Mouse (Mus musculus) G1E (cell line): ENCODE measurements around the gene Cacna1c. TPM values are rescaled to one million over a fixed set of nuclear protein-coding genes. Genes with fewer than 3 reads are reported as not detected.

Experiments
- ATAC-seq: 2 replicates; pipeline ENCODE4 v1.8.0; 2016; ENCODE audit warnings: mild to moderate bottlenecking; ENCODE audit not compliant: insufficient number of reproducible peaks, poor library complexity, low FRiP score, severe bottlenecking; ENCODE audit errors: extremely low read depth
- DNase-seq: peaks from one replicate; pipeline ENCODE4 v3.0.0; 2012; ENCODE audit warnings: low spot score
- H3K27me3 ChIP-seq: 2 replicates; pipeline ENCODE4 v1.6.1; 2012; ENCODE audit warnings: mild to moderate bottlenecking, low read length, inconsistent platforms; ENCODE audit not compliant: insufficient read depth
- H3K36me3 ChIP-seq: replicated peaks from 2 replicates; pipeline ENCODE3; 2012; ENCODE audit warnings: mild to moderate bottlenecking, inconsistent platforms
- H3K4me1 ChIP-seq: 2 replicates; pipeline ENCODE4 v1.6.1; 2012; ENCODE audit warnings: low read depth, low read length, inconsistent platforms, mixed read lengths; ENCODE audit not compliant: insufficient read depth
- H3K4me3 ChIP-seq: 2 replicates; pipeline ENCODE4 v1.5.1; 2012; ENCODE audit warnings: low read depth, mild to moderate bottlenecking, inconsistent platforms, low read length, moderate library complexity, mixed read lengths
- H3K9me3 ChIP-seq: replicated peaks from 2 replicates; pipeline ENCODE4 v1.6.1; 2012; ENCODE audit warnings: inconsistent platforms
- CTCF ChIP-seq: IDR thresholded peaks from 2 replicates; pipeline ENCODE4 v1.5.1; 2012; ENCODE audit warnings: low read depth, low read length, inconsistent platforms, mixed read lengths
- GATA1 ChIP-seq: IDR thresholded peaks from 2 replicates; pipeline ENCODE4 v1.6.1; 2012; ENCODE audit warnings: borderline replicate concordance, low read length, inconsistent platforms, mixed read lengths
- GATA2 ChIP-seq: IDR thresholded peaks from 2 replicates; pipeline ENCODE4 v1.6.1; 2012; ENCODE audit warnings: low read depth, low read length, inconsistent platforms, borderline replicate concordance
- POLR2AphosphoS5 ChIP-seq: IDR thresholded peaks from 2 replicates; pipeline ENCODE4 v1.6.1; 2012; ENCODE audit warnings: low read depth, low read length, inconsistent platforms; ENCODE audit not compliant: insufficient replicate concordance
- TAL1 ChIP-seq: conservative IDR thresholded peaks from 2 replicates; pipeline ENCODE4 v1.6.1; 2012; ENCODE audit warnings: low read depth, low read length, inconsistent platforms, mixed read lengths
- polyA plus RNA-seq: library from polyadenylated mRNA; stranded (reverse); fragments of >175 nt; gene quantifications from 2 replicates; pipeline ENCODE4 v1.2.3, GENCODE M21; 2012
- total RNA-seq, 2 experiments: library from RNA; stranded (forward) in 1 of 2; stranded (reverse) in 1 of 2; fragments of 200-1000 nt in 1 of 2; fragments of >200 nt in 1 of 2; fragmentation: Nextera tagmentation in 1 of 2; gene quantifications; 2 replicates each; pipeline ENCODE4 v1.2.3; 2014 to 2017

Cacna1c gene
- total and polyA plus RNA-seq, 3 experiments = 0.11 TPM; not detected in 2

DNA sequence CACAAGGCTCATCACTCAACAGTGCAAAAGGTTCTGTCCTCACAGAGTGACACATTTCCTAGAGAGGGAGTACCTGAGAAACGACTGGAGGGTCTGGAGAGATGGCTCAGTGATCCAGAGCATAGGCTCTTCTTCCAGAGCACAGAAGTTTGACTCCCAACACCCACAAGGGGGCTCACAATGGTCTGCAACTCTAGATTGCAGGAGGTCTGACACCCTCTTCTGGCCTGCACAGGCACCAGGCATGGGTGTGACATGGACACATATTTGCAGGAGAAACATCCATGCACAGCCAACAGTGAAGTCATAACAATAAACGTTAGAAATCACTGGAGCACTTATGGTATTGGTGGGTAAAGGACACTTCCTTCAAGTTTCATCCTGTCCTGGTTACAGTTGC lies 173.4 kb downstream of the Cacna1c start:
- Histone ChIP-seq H3K27me3 (no peaks in the 10 kb centered on the region), H3K4me1 (no peaks in the 10 kb centered on the region), H3K4me3 (no peak overlapping the region), H3K9me3 (peaks cover 60% of the 10 kb centered on the region), H3K36me3 (no peaks in the 10 kb centered on the region)
- no peak for TF ChIP-seq CTCF
- TF ChIP-seq TAL1 = no peak
- no peak for TF ChIP-seq GATA2
- TF ChIP-seq POLR2AphosphoS5 = no peak
- no peak for TF ChIP-seq GATA1
- ATAC-seq (no peak), DNase-seq (no peak)

DNA sequence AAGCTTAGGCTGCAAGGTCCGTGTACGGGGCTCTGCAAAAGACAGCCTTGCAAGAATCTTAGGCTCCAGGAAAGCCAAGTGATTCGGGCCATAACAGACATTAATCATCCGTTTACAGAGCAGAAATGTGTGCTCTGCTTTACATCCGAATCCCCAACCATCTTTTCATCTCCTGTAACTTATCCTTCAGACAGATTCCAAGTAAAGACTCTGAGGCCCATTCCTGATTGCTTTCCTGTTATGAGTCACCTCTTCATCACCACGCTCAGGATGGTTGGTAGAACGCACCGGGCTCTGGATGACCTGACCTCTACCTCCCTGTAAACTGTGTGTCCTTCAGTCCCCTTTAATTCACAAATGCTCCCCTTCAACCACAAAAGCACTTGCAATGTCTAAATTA lies 175.0 kb downstream of the Cacna1c start:
- Histone ChIP-seq H3K9me3 (peaks cover 59% of the 10 kb centered on the region), H3K4me1 (no peaks in the 10 kb centered on the region), H3K27me3 (no peaks in the 10 kb centered on the region), H3K4me3 (no peak overlapping the region), H3K36me3 (no peaks in the 10 kb centered on the region)
- no peak for ATAC-seq
- no peak for DNase-seq
- TF ChIP-seq CTCF (no peak), POLR2AphosphoS5 (no peak), GATA2 (no peak), GATA1 (no peak), TAL1 (no peak)

DNA sequence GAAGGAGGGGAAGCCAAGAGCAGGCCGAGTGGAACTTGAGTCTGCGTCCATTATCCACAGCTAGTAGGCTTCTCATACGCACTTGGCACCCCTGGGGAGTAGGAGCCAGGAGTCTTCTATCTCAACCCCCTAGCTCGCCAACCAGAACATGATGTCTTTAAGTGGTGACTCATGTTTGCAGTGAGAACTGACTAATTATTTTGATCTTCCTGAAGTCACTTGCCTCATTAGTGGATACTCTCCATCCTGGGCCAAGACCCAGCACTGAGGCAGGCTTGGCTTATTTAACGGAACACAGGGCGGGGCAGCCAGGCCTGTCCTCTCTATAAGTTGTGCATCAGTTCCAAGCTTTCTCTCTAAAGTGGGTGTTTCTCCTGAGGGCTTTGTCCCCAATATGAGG lies 177.3 kb downstream of the Cacna1c start:
- Histone ChIP-seq H3K9me3 (peaks cover 53% of the 10 kb centered on the region), H3K36me3 (no peaks in the 10 kb centered on the region), H3K4me1 (no peaks in the 10 kb centered on the region), H3K27me3 (no peaks in the 10 kb centered on the region), H3K4me3 (no peak overlapping the region)
- ATAC-seq (no peak), DNase-seq (no peak)
- TF ChIP-seq GATA2 (no peak), POLR2AphosphoS5 (no peak), TAL1 (no peak), GATA1 (no peak), CTCF (no peak)

DNA sequence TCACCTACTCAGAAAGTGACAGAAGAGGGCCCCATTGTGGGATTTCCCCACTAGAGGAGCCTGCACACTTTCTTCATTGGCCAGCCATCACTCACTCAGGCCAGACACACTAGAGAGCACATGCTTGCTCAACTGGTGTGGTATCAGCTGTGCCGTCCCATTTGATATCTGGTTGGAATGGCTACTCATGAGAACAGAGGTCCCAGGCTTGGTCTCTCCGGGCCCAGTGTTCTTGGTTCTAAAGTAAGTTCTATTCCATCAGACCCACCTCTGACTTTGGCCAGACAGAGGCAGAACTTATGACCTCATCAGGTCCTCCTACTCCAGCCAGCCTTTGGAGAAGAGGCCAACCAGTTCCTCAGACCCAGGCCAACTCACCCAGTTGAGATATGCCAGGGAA lies 178.0 kb downstream of the Cacna1c start:
- TF ChIP-seq GATA2 (no peak), GATA1 (no peak), POLR2AphosphoS5 (no peak), TAL1 (no peak), CTCF (no peak)
- H3K4me1 ChIP-seq = no peaks in the 10 kb centered on the region
- H3K4me3 ChIP-seq = no peak overlapping the region
- DNase-seq (no peak), ATAC-seq (no peak)
- no peaks in the 10 kb centered on the region for H3K27me3 ChIP-seq
- H3K36me3 ChIP-seq = no peaks in the 10 kb centered on the region
- H3K9me3 ChIP-seq = peaks cover 49% of the 10 kb centered on the region

DNA sequence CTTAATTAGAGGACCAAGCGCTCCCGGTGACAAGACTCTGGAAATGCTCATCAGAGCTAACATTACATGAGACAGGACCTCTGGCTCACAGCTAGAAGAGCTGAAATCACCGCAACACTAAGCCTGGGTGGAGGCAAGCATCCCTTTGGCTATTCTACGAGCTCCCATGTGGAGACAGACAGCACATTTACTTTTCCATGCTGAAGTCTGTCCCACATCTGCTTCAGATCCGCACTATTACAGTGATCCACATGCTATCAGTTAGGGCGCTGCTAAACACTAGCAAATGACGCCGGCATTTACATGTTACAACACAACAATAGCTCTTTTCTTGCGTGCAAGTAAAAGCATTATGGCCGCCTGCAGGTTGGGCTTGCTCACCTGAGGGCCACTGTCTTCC lies 178.7 kb downstream of the Cacna1c start:
- no peak for TF ChIP-seq POLR2AphosphoS5
- no peak for TF ChIP-seq GATA1
- H3K27me3 ChIP-seq = no peaks in the 10 kb centered on the region

DNA sequence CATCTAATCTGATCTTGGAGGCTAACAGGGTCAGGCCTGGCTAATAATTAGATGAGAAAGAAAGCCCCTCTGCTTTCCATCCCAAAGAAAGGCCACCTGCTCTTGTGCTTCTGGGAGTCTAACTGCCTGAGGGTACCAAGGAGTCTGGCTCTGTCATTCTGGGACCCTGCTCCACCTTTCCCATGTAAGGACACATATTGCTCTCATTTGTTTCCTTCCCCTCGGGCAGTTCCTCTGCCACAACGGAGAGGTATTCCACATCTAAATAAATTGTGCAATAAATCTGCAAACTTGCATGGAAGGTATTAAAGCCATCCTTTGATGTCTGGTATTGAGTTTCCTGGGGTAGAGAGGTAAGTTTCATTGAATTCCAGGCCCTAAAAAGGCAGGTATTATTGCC lies 180.9 kb downstream of the Cacna1c start:
- Histone ChIP-seq H3K36me3 (no peaks in the 10 kb centered on the region), H3K4me1 (no peaks in the 10 kb centered on the region)

More for the DNA sequence above, 178.7 kb downstream of the Cacna1c start:
- peaks cover 43% of the 10 kb centered on the region for H3K9me3 ChIP-seq
- DNase-seq (no peak), ATAC-seq (no peak)
- H3K4me1 ChIP-seq = no peaks in the 10 kb centered on the region
- no peak overlapping the region for H3K4me3 ChIP-seq
- H3K36me3 ChIP-seq = no peaks in the 10 kb centered on the region

More for the DNA sequence above, 180.9 kb downstream of the Cacna1c start:
- no peak for ATAC-seq
- Histone ChIP-seq H3K9me3 (peaks cover 33% of the 10 kb centered on the region), H3K4me3 (no peak overlapping the region), H3K27me3 (no peaks in the 10 kb centered on the region)
- DNase-seq = no peak
- TF ChIP-seq POLR2AphosphoS5 (no peak), CTCF (no peak), GATA2 (no peak), GATA1 (no peak), TAL1 (no peak)
